9 mouse cellular contexts compared by ENCODE assay signal in the genomic region with DNA sequence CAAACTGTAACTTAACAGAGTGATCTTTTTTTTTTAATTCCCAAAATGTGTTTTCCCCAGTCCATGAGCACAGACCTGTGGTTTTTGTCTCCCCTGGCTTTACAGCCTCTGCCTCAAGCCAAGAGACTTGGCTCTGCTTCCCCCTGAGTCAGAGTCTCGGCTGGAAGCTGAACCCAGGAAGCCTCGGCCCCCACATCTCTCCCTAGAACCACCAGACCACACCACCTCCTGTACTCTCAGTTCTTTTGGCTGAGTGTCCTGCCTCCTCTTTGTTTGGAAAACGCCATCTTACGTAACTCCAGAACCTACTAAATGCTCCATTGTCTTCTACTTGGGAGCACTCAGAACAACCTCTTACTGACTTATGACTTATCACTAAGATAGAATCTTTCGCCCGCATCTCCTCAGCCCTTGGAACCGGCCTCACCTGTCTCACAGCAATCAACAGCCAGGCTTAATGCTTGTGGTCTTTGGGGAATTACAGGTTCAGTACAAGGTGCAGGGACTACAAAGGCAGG. TPM values are rescaled to one million over a fixed set of nuclear protein-coding genes. Genes with fewer than 3 reads are reported as not detected.
DNase-seq lines count a peak whose midpoint lies in the region; ATAC-seq lines count a peak whose summit lies in the region.
"Had no signal": no experiment of that assay in that cellular context is flagged by ENCODE, and none has a peak within 500 bp of the region (broad histone marks: within the 10 kb centered on the region; RNA-seq: fewer than 3 reads in every experiment).

No protein-coding gene starts in this region.

- WGBS in heart, embryonic 11.5 days (ENCODE audit: insufficient replicate concordance): 48% methylated on average over 7 of the region's 7 CpGs
- WGBS in limb, embryonic 13.5 days: 69% methylated on average over 7 of the region's 7 CpGs
- 74% methylated on average over 7 of the region's 7 CpGs for WGBS in neural tube, embryonic 15.5 days

- no peak overlapping the region for H3K27ac ChIP-seq in heart, embryonic 11.5 days (ENCODE audit: low read depth, low read length)
- H3K27ac ChIP-seq in limb, embryonic 13.5 days: peak overlapping the region; percentile 63
- no peak overlapping the region for H3K27ac ChIP-seq in neural tube, embryonic 15.5 days (replicated peaks)
- H3K27ac ChIP-seq: liver, embryonic 13.5 days had no signal

- H3K9me3 ChIP-seq in heart, embryonic 11.5 days (replicated peaks; ENCODE audit: control insufficient read depth, low read length): 0 out of 2 replicates have a peak, but pooled peaks cover 2% of the 10 kb centered on the region
- no peaks in the 10 kb centered on the region for H3K9me3 ChIP-seq in limb, embryonic 13.5 days
- H3K9me3 ChIP-seq in neural tube, embryonic 15.5 days (replicated peaks): no peaks in the 10 kb centered on the region
- H3K9me3 ChIP-seq: liver, embryonic 13.5 days had no signal

- H3K4me3 ChIP-seq in heart, embryonic 11.5 days (ENCODE audit: low read depth, low read length): no peak overlapping the region
- no peak overlapping the region for H3K4me3 ChIP-seq in limb, embryonic 13.5 days
- H3K4me3 ChIP-seq in neural tube, embryonic 15.5 days (replicated peaks): no peak overlapping the region
- H3K4me3 ChIP-seq: liver, embryonic 13.5 days had no signal

- H3K4me1 ChIP-seq in heart, embryonic 11.5 days (ENCODE audit: control insufficient read depth, insufficient read depth, low read length): peaks cover 33% of the 10 kb centered on the region
- peaks cover 24% of the 10 kb centered on the region for H3K4me1 ChIP-seq in limb, embryonic 13.5 days
- peaks cover 5% of the 10 kb centered on the region; the same call in 1 of the 2 replicates for H3K4me1 ChIP-seq in neural tube, embryonic 15.5 days
- H3K4me1 ChIP-seq: liver, embryonic 13.5 days had no signal

- H3K27me3 ChIP-seq in heart, embryonic 11.5 days (ENCODE audit: control insufficient read depth, insufficient read depth, low read length): no peaks in the 10 kb centered on the region
- H3K27me3 ChIP-seq in limb, embryonic 13.5 days: no peaks in the 10 kb centered on the region
- H3K27me3 ChIP-seq in neural tube, embryonic 15.5 days (replicated peaks): no peaks in the 10 kb centered on the region
- H3K27me3 ChIP-seq: liver, embryonic 13.5 days had no signal

- no peak overlapping the region for H3K9ac ChIP-seq in heart, embryonic 11.5 days (ENCODE audit: low read depth, low read length)
- H3K9ac ChIP-seq in limb, embryonic 13.5 days: no peak overlapping the region
- no peak overlapping the region for H3K9ac ChIP-seq in neural tube, embryonic 15.5 days (replicated peaks)
- H3K9ac ChIP-seq: liver, embryonic 13.5 days had no signal

- H3K36me3 ChIP-seq in heart, embryonic 11.5 days (ENCODE audit: control insufficient read depth, insufficient read depth, low read length): no peaks in the 10 kb centered on the region
- no peaks in the 10 kb centered on the region for H3K36me3 ChIP-seq in limb, embryonic 13.5 days
- no peaks in the 10 kb centered on the region for H3K36me3 ChIP-seq in neural tube, embryonic 15.5 days
- H3K36me3 ChIP-seq: liver, embryonic 13.5 days had no signal

- ATAC-seq in heart, embryonic 11.5 days (replicated peaks; ENCODE audit: insufficient number of reproducible peaks, low FRiP score, low TSS enrichment): no peak
- ATAC-seq in limb, embryonic 13.5 days (ENCODE audit: low FRiP score, low read depth): peak; percentile 28; the same call in 1 of the 2 replicates
- no peak for ATAC-seq in neural tube, embryonic 15.5 days (ENCODE audit: low FRiP score)

- peak; percentile 98 for DNase-seq in heart, adult 11 months
- peak; percentile 63 for DNase-seq in adipocyte (ENCODE audit: low spot score)
- DNase-seq in gonadal fat pad, adult 2 months (ENCODE audit: low read depth): peak; percentile 98
- DNase-seq in thymus, postnatal 10 days (ENCODE audit: low spot score in 2 of 2): no peak
- no peak for DNase-seq in T-cell, adult 2 months (ENCODE audit: low spot score)
- DNase-seq: liver, embryonic 13.5 days had no signal

- no peak overlapping the region for H3K4me2 ChIP-seq in heart, embryonic 11.5 days
- no peak overlapping the region for H3K4me2 ChIP-seq in limb, embryonic 13.5 days (replicated peaks)
- no peak overlapping the region for H3K4me2 ChIP-seq in neural tube, embryonic 15.5 days
- H3K4me2 ChIP-seq: liver, embryonic 13.5 days had no signal

RNA-seq across cellular contexts. Expression of gene Sspn, which starts 36.9 kb away (rescaled TPM):
- polyA plus RNA-seq in heart, embryonic 11.5 days (2014; fragmentation: Nextera tagmentation; extraction: Ambion mirVana): 35.6 and 53.3 TPM in 2 replicates
- polyA plus RNA-seq in gonadal fat pad, adult 2 months (2012; rRNA removed): 14.3 and 15.5 TPM in 2 replicates
- polyA plus RNA-seq in limb, embryonic 13.5 days (2015; fragmentation: Nextera tagmentation; extraction: Ambion mirVana): 16.4 and 16.5 TPM in 2 replicates
- 5.1 and 6.0 TPM in 2 replicates for polyA plus RNA-seq in neural tube, embryonic 15.5 days (2015; fragmentation: Nextera tagmentation; extraction: Ambion mirVana)

Comparison
In these comparisons a context has a peak if more than half of its experiments do, and no peak if none do; other contexts are left out.
1. DNase-seq: peak in heart, adult 11 months (single experiment), adipocyte (single experiment) and gonadal fat pad, adult 2 months (single experiment); none in thymus, postnatal 10 days (0 of 2) and T-cell, adult 2 months (single experiment).